Mouse (Mus musculus) stomach, embryonic 14.5 days (tissue): Measurements from ENCODE around the gene Slc35d2. TPM values are rescaled to one million over a fixed set of nuclear protein-coding genes. Genes with fewer than 3 reads are reported as not detected.

ENCODE experiments used
- ATAC-seq: fragments of 200-750 bp; cut with Nextera tagmentation; 2 replicates; pipeline ENCODE4 v1.8.0; 2017; ENCODE audit warnings: low read depth, moderate TSS enrichment; ENCODE audit not compliant: insufficient number of reproducible peaks, insufficient read depth, low FRiP score
- H3K27ac ChIP-seq: fragments of 300-500 bp; sonication (generic); 2 replicates; pipeline ENCODE4 v1.5.1; 2014; ENCODE audit warnings: mild to moderate bottlenecking, low read length, moderate library complexity, mixed read lengths
- H3K27me3 ChIP-seq: fragments of 300-500 bp; sonication (generic); 2 replicates; pipeline ENCODE4 v1.6.1; 2014; ENCODE audit warnings: low read length, control low read depth, mixed read lengths; ENCODE audit not compliant: control insufficient read depth, insufficient read depth
- H3K36me3 ChIP-seq: fragments of 300-500 bp; sonication (generic); 2 replicates; pipeline ENCODE4 v1.6.1; 2014; ENCODE audit warnings: mild to moderate bottlenecking, control low read depth, low read length, moderate library complexity, mixed read lengths; ENCODE audit not compliant: control insufficient read depth, insufficient read depth
- H3K4me1 ChIP-seq: fragments of 300-500 bp; sonication (generic); 2 replicates; pipeline ENCODE4 v1.6.1; 2014; ENCODE audit warnings: low read length, control low read depth, mixed read lengths; ENCODE audit not compliant: control insufficient read depth, insufficient read depth
- H3K4me2 ChIP-seq: fragments of 300-500 bp; sonication (generic); replicated peaks from 2 replicates; pipeline ENCODE4 v1.6.1; 2014; ENCODE audit warnings: low read depth, low read length, control low read depth
- H3K4me3 ChIP-seq: fragments of 300-500 bp; sonication (generic); 2 replicates; pipeline ENCODE4 v1.5.1; 2014; ENCODE audit warnings: low read depth, low read length, control low read depth
- H3K9ac ChIP-seq: fragments of 300-500 bp; sonication (generic); replicated peaks from 2 replicates; pipeline ENCODE4 v1.6.1; 2014; ENCODE audit warnings: low read depth, mild to moderate bottlenecking, control low read depth, low read length, moderate library complexity, mixed read lengths
- H3K9me3 ChIP-seq: fragments of 300-500 bp; sonication (generic); 2 replicates; pipeline ENCODE4 v1.6.1; 2016; ENCODE audit warnings: low read depth, low read length, control low read depth; ENCODE audit not compliant: control insufficient read depth
- WGBS: fragments of 180-500 bp; shearing (Covaris S2); extraction: QIAGEN DNeasy Blood & Tissue Kit; methylation state at CpG from one replicate; pipeline ENCODE4 v1.1.7; 2014; 5-methylcytosine and 5-hydroxymethylcytosine counted together
- polyA plus RNA-seq: library from polyadenylated mRNA; unstranded; fragments of >200 nt; fragmentation: Nextera tagmentation; extraction: Ambion mirVana; gene quantifications from 2 replicates; pipeline ENCODE4 v1.2.1, GENCODE M21; 2014

The Slc35d2 gene
- polyA plus RNA-seq, 1 experiment from 2014 or later, result 5.1 TPM

GRCm38 (mm10) chr13:64126316-64126715 is 2.9 kb downstream of the Slc35d2 start:
- H3K27me3 ChIP-seq, result no peaks in the 10 kb centered on the region
- no peak overlapping the region for H3K9ac ChIP-seq
- H3K4me1 ChIP-seq, result no peaks in the 10 kb centered on the region
- WGBS, result 59% methylated on average over 4 of the region's 4 CpGs
- no peak for ATAC-seq
- H3K4me2 ChIP-seq, result no peak overlapping the region
- H3K4me3 ChIP-seq, result no peak overlapping the region
- no peaks in the 10 kb centered on the region for H3K9me3 ChIP-seq
- no peaks in the 10 kb centered on the region for H3K36me3 ChIP-seq
- no peak overlapping the region for H3K27ac ChIP-seq

DNA sequence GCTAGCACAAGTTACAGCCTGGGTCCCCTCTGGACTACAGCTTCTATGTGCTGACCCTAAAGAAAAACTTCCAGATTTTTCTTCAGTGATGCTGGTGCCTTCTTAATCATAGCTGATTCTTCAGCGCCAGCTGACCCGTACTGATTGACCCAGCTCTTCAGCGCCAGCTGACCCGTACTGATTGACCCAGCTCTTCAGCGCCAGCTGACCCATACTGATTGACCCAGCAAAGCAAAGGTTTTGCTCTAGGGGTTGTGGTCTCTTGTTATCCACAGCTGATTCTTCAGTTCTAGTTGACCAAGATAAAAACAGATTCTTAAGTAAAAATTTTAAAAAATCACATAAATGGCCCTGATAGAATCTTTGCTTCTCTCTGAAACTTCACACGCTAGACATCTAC is 4.3 kb downstream of the Slc35d2 start:
- Histone ChIP-seq H3K9ac (no peak overlapping the region), H3K4me3 (no peak overlapping the region), H3K27ac (no peak overlapping the region), H3K27me3 (no peaks in the 10 kb centered on the region), H3K4me2 (no peak overlapping the region), H3K4me1 (no peaks in the 10 kb centered on the region), H3K9me3 (no peaks in the 10 kb centered on the region), H3K36me3 (no peaks in the 10 kb centered on the region)
- ATAC-seq, result no peak
- WGBS, result 94% methylated on average over 6 of the region's 6 CpGs

GRCm38 (mm10) chr13:64123491-64124188 is 5.5 kb downstream of the Slc35d2 start:
- Histone ChIP-seq H3K27ac (no peak overlapping the region), H3K27me3 (no peaks in the 10 kb centered on the region), H3K4me2 (no peak overlapping the region), H3K4me1 (no peaks in the 10 kb centered on the region), H3K36me3 (no peaks in the 10 kb centered on the region), H3K4me3 (no peak overlapping the region), H3K9me3 (no peaks in the 10 kb centered on the region), H3K9ac (no peak overlapping the region)
- ATAC-seq, result no peak
- 31% methylated on average over 6 of the region's 6 CpGs for WGBS

DNA sequence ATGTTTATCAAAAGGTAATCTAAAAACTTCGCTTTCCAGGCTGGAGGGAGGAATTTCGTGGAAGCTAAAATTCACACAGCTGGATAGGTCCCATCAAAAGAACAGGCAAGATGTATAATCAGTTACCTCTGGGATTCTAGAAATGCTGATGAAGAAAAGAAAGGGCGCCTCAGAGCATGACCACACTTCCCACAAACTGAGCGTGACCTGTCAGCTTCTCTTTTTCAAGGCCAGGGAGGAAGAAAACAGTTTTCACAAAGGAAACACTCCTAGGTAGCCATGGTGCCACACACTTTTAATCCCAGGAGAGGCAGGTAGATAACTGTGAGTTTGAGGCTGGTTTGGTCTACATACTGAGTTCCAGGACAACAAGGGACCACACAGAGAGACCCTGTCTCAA is 8.4 kb downstream of the Slc35d2 start:
- no peak overlapping the region for H3K9ac ChIP-seq
- 68% methylated on average over 4 of the region's 4 CpGs for WGBS
- no peaks in the 10 kb centered on the region for H3K9me3 ChIP-seq
- ATAC-seq, result no peak
- no peaks in the 10 kb centered on the region for H3K36me3 ChIP-seq
- no peak overlapping the region for H3K27ac ChIP-seq
- no peaks in the 10 kb centered on the region for H3K4me1 ChIP-seq
- no peak overlapping the region for H3K4me3 ChIP-seq
- H3K4me2 ChIP-seq, result no peak overlapping the region
- no peaks in the 10 kb centered on the region for H3K27me3 ChIP-seq

GRCm38 (mm10) chr13:64117442-64117841 is 11.7 kb downstream of the Slc35d2 start:
- H3K4me3 ChIP-seq, result no peak overlapping the region
- no peak overlapping the region for H3K9ac ChIP-seq
- H3K4me1 ChIP-seq, result no peaks in the 10 kb centered on the region
- H3K4me2 ChIP-seq, result no peak overlapping the region
- no peaks in the 10 kb centered on the region for H3K36me3 ChIP-seq
- H3K27me3 ChIP-seq, result no peaks in the 10 kb centered on the region
- no peak overlapping the region for H3K27ac ChIP-seq
- 57% methylated on average over 2 of the region's 2 CpGs for WGBS
- H3K9me3 ChIP-seq, result no peaks in the 10 kb centered on the region
- ATAC-seq, result no peak

DNA sequence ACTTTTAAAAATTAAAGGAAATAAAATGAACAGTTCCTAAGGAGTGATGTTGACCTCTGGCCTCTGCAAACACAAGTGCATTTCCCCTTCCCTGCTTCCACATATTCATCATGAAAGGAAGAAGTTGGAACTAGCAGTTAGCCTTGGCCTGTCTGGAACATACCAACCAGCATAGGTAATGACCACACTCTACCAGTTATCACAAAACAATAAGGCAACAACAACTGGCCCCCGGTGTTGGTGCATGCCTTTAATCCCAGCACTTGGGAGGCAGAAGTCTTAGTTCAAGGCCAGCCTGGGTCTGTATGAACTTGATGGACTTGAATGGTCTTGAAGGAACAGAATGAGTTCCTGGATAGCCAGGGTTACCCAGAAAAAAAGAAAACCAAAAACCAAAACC is 18.7 kb downstream of the Slc35d2 start:
- Histone ChIP-seq H3K27ac (no peak overlapping the region), H3K36me3 (no peaks in the 10 kb centered on the region), H3K9me3 (no peaks in the 10 kb centered on the region), H3K4me3 (no peak overlapping the region), H3K4me2 (no peak overlapping the region), H3K27me3 (no peaks in the 10 kb centered on the region), H3K9ac (no peak overlapping the region), H3K4me1 (peaks cover 14% of the 10 kb centered on the region; the same call in 1 of the 2 replicates)
- ATAC-seq, result no peak
- WGBS, result 100% methylated on average over 1 of the region's 1 CpGs

DNA sequence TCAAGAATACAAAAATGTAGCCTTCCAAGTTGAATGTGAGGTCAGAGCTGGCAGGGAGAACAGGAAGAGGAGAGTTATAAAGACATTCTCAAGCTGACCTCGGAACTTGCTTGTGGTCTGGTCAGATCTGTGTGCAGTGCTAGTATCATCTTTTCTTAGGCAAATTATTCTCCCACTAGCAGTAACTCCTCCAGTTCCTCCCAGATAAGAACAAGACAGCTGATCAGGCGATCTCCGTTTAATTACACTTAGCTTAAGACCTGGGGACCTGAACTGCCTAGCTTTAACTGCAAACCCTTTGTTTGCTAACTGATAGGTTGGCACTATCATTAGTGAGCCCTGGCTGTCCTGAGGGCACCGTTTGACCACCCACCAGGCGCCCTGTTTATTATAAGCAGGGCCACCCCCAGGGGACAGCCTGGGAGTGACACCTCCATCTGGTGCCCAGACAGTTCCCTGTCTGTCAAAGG is 20.8 kb downstream of the Slc35d2 start:
- no peak for ATAC-seq
- H3K4me3 ChIP-seq, result no peak overlapping the region
- no peaks in the 10 kb centered on the region for H3K9me3 ChIP-seq
- H3K9ac ChIP-seq, result no peak overlapping the region
- peaks cover 14% of the 10 kb centered on the region; the same call in 1 of the 2 replicates for H3K4me1 ChIP-seq
- no peaks in the 10 kb centered on the region for H3K36me3 ChIP-seq
- H3K27ac ChIP-seq, result no peak overlapping the region
- H3K27me3 ChIP-seq, result no peaks in the 10 kb centered on the region
- 27% methylated on average over 5 of the region's 5 CpGs for WGBS
- H3K4me2 ChIP-seq, result no peak overlapping the region

DNA sequence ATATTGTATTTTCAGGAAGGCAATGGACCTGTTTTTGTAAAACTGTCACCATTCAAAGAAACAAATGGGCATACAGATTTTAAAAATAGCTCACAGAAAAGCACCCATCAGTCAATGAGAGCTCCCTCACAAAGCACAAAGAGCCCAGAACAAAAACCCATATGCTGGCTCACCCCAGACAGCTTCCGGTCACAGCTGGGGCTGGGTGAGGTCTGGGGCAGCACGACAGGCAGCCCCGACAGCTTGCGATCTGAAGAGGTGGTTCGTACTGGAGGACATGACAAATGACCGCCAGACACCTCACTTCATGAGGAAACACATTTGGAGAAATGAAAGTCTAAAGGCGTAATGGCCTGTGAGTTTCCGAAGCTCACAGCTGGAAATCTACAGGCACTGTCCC is 21.6 kb downstream of the Slc35d2 start:
- Histone ChIP-seq H3K4me1 (peaks cover 14% of the 10 kb centered on the region; the same call in 1 of the 2 replicates), H3K36me3 (no peaks in the 10 kb centered on the region), H3K9ac (no peak overlapping the region), H3K4me2 (0 out of 2 replicates have a peak overlapping the region, but pooled peaks have one; percentile 25), H3K9me3 (no peaks in the 10 kb centered on the region), H3K27ac (no peak overlapping the region), H3K27me3 (no peaks in the 10 kb centered on the region), H3K4me3 (no peak overlapping the region)
- ATAC-seq, result no peak
- 19% methylated on average over 8 of the region's 8 CpGs for WGBS

DNA sequence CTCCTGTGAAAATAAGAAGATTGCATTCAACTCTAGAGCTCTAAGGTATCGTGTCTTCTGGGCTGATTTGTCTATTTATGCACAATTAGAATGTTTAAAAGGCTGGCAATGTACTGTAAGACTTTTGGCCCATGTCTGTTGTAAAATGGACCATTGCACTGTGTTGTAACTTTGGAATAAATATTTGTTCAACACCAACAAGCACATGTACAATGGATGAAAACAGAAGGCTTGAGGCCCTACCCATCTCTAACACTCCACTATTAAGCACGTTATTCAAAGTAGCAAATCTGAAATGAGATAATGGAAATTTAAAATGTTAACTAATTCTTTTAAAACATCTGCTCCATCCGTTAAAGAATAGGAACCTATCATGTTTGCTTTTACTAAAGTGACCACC is 22.1 kb downstream of the Slc35d2 start:
- Histone ChIP-seq H3K9me3 (no peaks in the 10 kb centered on the region), H3K4me2 (no peak overlapping the region), H3K9ac (no peak overlapping the region), H3K27ac (no peak overlapping the region), H3K4me3 (no peak overlapping the region), H3K4me1 (peaks cover 14% of the 10 kb centered on the region; the same call in 1 of the 2 replicates), H3K27me3 (no peaks in the 10 kb centered on the region), H3K36me3 (no peaks in the 10 kb centered on the region)
- ATAC-seq, result no peak
- WGBS, result 51% methylated on average over 3 of the region's 3 CpGs
